Mouse (Mus musculus) mesoderm, embryonic 11.5 days (tissue): ENCODE results near the gene Olfr1359.

ENCODE experiments used
- DNase-seq: peaks from one replicate; pipeline ENCODE4 v3.0.0-alpha.2; 2012; ENCODE audit warnings: low read depth, low spot score

Gene Olfr1359

GRCm38 (mm10) chr13:21722993-21723836, 25.3 kb downstream of the Olfr1359 start:
- DNase-seq: no peak

- no peak for DNase-seq
Measured at GRCm38 (mm10) chr13:21727948-21728572, 30.1 kb downstream of the Olfr1359 start.

- DNase-seq: no peak
Measured at GRCm38 (mm10) chr13:21729544-21729943, 31.6 kb downstream of the Olfr1359 start.

- peak; percentile 54 for DNase-seq
Measured at GRCm38 (mm10) chr13:21733466-21733865, 35.6 kb downstream of the Olfr1359 start.

GRCm38 (mm10) chr13:21734010-21734905, 36.3 kb downstream of the Olfr1359 start:
- peak; percentile 95 for DNase-seq

- DNase-seq: peak; percentile 94
Measured at GRCm38 (mm10) chr13:21734906-21735767, 37.2 kb downstream of the Olfr1359 start, which contains the start of gene Hist1h4j. Gene Hist1h4j (plus strand): TSS chr13:21735064.

GRCm38 (mm10) chr13:21745006-21745405, 47.1 kb downstream of the Olfr1359 start:
- no peak for DNase-seq

- peak; percentile 47 for DNase-seq
Measured at GRCm38 (mm10) chr13:21749387-21750158, 51.7 kb downstream of the Olfr1359 start.

GRCm38 (mm10) chr13:21750159-21751017, 52.5 kb downstream of the Olfr1359 start, which contains the start of gene Hist1h4k:
Gene Hist1h4k (minus strand): TSS chr13:21750505.
- DNase-seq: peak; percentile 94

- no peak for DNase-seq
Measured at GRCm38 (mm10) chr13:21751417-21751816, 53.5 kb downstream of the Olfr1359 start.

GRCm38 (mm10) chr13:21751827-21752226, 53.9 kb downstream of the Olfr1359 start:
- no peak for DNase-seq

- no peak for DNase-seq
Measured at GRCm38 (mm10) chr13:21752356-21752755, 54.4 kb downstream of the Olfr1359 start.

GRCm38 (mm10) chr13:21753051-21753523, 55.2 kb downstream of the Olfr1359 start:
- peak; percentile 8 for DNase-seq

- peak; percentile 94 for DNase-seq
Measured at GRCm38 (mm10) chr13:21753524-21754285, 55.8 kb downstream of the Olfr1359 start, which contains the start of the genes Hist1h2ak and Hist1h2bn. Gene Hist1h2ak (minus strand): TSS chr13:21753827. Gene Hist1h2bn (plus strand): TSS chr13:21754123.

GRCm38 (mm10) chr13:21754294-21755001, 56.5 kb downstream of the Olfr1359 start:
- DNase-seq: peak; percentile 29

GRCm38 (mm10) chr13:21755707-21756106, 57.8 kb downstream of the Olfr1359 start:
- DNase-seq: no peak
